Mouse (Mus musculus): ENCODE data around the gene Car9.
"Not testable (repeated sequence)": the region's sequence is repeated elsewhere in the genome, so short reads cannot be mapped to it uniquely, and the experiment has no call there.

Gene Car9

DNA sequence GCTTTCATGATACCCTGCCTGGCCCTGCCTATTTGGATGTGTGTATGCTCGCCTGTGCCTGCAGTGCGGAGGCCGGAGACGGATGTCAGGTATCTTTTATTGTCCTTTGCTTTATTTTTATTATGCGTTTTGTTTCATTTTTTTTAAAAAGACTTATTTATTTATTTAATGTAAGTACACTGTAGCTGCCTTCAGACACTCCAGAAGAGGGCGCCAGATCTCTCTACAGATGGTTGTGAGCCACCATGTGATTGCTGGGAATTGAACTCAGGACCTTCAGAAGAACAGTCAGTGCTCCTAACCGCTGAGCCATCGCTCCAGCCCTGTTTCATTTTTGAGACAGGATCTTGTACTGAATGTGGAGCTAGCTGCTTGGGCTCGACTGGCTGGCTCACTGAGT lies 21.7 kb downstream of the Car9 start:
- no peak for DNase-seq (ENCODE audit: low spot score)

DNA sequence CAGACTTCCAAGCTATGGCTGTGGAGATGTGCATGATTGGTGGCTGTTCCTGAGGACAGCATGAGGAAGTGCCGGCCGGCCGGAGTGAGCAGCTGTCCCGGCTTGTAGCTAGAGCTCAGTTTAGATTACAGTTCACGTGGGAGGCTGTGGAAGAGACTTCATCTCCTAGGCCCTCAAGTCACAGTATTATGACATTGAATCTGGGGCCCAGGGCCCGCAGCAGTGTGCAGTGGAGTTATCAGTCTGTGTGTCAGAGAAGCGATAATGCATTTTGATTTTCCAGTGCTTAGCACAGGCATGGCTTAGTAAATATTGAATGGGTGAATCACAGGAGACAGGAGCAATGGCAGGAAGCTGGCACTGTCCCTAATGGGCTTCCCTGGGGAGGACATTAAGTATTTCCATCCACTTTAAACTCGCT lies 23.3 kb downstream of the Car9 start:
- DNase-seq (ENCODE audit: low spot score), result no peak

- DNase-seq (ENCODE audit: low spot score), result peak; percentile 77
These were observed 23.8 kb downstream of the Car9 start for GRCm38 (mm10) chr4:43530581-43530980.

DNA sequence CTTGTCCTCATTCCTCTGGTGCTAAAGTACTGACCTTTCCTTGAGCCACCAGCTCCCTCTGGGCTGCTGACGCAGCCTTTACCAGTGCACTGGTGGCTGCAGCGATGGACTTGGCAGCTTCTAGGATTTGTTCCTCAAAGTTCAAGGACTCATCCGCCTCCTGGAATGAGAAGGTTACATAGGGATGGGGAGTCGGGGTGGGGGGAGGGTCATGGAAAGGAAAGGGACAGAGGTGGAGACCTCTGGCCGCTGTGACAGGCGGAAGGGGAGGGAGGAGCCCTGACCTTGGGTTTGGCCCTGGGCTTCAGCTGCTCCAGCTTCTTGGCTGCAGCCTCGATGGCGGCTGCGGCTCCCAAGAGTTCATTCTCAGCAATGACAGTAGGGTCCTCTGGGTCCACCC lies 26.5 kb downstream of the Car9 start:
- DNase-seq (ENCODE audit: low spot score), result no peak

DNA sequence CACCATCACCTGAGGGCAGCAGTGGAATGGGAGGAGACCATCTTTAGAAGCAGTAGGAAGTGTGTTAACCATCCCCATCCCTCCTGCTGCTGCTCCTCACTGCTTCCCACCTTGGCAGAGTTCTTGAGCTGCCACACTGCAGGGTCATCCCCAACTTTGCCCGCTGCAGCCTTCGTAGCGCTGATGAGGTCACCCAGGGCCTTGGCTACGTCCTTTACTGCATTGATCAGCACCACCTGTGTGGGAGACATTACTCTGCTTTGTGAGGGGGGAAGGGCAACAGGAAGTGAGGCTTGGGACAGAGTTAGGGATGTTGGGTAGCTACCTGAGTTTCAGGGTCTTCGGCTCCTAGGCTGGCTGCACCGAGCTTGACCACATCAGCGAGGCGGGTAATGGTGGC lies 28.9 kb downstream of the Car9 start:
- DNase-seq (ENCODE audit: low spot score), result no peak

- no peak for DNase-seq (ENCODE audit: low spot score)
These were observed 29.3 kb downstream of the Car9 start for GRCm38 (mm10) chr4:43536031-43536430.

GRCm38 (mm10) chr4:43542044-43542443 lies 35.3 kb downstream of the Car9 start:
- DNase-seq (ENCODE audit: low spot score), result no peak

GRCm38 (mm10) chr4:43546375-43547047 lies 39.7 kb downstream of the Car9 start:
- DNase-seq (ENCODE audit: low spot score), result no peak

DNA sequence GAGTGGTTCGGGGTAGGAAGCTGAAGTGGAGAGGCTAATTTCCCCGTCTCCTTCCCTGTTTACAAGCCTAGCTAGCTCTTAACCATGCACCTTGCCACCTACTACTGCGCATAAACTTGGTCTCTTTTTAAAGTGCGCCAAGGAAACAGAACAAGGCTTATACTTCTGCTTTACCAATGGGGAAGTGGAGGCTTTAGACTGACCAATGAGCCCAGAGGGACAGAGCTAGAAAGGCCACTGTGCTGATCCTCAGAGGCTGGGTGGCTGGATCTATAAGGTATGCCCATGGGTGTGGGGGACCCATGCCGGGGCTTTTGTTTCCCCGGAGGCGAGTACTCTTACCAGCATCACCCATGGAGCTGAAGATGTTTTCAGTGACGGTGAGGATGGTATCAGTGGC lies 40.4 kb downstream of the Car9 start:
- DNase-seq (ENCODE audit: low spot score), result no peak

- DNase-seq (ENCODE audit: low spot score), result no peak
These were observed 42.3 kb downstream of the Car9 start for GRCm38 (mm10) chr4:43549055-43549454.

GRCm38 (mm10) chr4:43551854-43552253 lies 45.1 kb downstream of the Car9 start:
- not testable (repeated sequence) for DNase-seq (ENCODE audit: low spot score)

GRCm38 (mm10) chr4:43552437-43552836 lies 45.7 kb downstream of the Car9 start:
- no peak for DNase-seq (ENCODE audit: low spot score)

DNA sequence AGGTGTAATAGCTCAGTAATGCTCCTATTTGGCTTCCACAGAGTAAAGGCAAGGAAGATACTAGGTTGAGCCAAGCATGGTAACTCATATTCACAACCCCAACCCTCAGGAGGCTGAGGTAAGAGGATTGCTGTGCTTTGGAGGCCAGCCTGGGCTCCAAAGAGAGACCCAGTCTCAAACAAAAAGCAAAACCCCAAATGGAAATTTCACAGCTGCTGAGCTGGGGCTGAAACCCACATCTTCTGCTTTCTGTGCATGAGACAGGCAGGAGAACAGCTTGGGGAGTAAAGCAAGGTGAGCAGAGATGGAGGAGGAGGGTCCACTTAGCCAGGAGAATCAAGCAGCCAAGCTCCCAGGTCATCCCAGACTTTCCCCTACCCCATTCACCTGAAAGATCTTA lies 47.1 kb downstream of the Car9 start:
- DNase-seq (ENCODE audit: low spot score), result no peak

GRCm38 (mm10) chr4:43555926-43556325 lies 49.2 kb downstream of the Car9 start:
- DNase-seq (ENCODE audit: low spot score), result no peak

DNA sequence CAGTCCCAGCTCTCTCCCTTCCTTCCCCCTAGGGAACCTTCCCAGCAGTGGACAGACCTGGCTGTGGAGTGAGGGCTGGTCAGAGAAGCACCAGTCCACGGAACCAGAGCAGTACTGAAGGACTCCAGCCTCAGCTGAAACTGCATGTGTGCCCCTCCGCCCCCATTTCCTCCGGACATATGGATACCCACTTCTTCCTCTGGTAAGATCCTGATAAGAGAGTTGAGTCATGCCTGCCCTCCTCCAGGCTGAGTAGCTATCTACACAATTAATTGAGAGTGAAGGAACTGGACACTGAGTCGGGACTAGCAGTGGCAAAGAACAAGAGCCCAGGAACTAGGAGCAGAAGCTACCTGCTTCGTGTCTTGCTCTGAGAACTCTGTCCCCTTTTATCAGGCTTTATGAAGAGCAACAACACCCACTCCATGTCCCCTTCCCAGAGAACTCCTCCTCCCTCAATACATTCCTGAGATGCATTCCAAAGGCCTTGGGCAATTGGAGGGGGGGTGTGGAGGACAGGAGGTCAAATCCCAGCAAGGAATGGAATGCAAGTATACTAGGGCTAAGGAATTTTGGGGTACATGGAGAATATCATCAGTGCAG lies 51.4 kb downstream of the Car9 start:
- DNase-seq (ENCODE audit: low spot score), result peak; percentile 72

DNA sequence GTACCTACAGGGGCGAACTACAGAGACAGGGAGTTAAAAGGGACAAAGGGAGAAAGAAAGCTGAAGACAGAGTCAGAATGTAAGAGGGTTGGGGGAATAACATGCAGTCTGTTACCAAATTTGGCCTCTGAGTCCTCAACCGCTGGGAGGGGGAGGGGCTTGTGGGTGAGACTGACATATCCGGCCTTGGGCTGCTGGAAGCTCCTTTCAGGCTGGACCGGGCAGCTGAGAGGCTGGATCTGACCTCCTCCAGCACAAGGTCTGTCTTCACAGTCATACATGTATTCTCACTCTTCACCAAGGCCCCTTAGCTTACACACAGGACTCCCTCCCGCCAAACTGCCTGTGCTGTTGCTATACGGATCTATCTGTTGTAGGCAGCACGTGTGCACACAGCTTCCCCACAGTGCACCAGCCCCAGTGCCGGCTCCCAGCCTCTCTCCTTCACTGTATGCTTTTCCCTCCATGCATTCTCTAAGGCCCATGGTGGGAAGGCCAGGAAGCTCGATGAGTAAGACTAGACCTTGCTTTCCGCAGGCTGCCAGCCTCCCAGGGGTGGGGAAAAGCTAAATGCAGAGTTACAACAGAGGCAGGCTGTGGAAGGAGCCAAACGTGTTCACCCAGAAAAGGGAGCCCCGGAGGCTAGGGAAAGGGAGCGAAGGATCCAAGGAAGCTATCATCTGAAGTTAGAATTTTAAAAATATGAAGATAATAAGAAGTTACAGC lies 52.0 kb downstream of the Car9 start:
- peak; percentile 82 for DNase-seq (ENCODE audit: low spot score)

- DNase-seq (ENCODE audit: low spot score), result no peak
These were observed 52.9 kb downstream of the Car9 start for GRCm38 (mm10) chr4:43559519-43560242.

- DNase-seq (ENCODE audit: low spot score), result peak; percentile 78
These were observed 53.5 kb downstream of the Car9 start for GRCm38 (mm10) chr4:43560243-43560611.

DNA sequence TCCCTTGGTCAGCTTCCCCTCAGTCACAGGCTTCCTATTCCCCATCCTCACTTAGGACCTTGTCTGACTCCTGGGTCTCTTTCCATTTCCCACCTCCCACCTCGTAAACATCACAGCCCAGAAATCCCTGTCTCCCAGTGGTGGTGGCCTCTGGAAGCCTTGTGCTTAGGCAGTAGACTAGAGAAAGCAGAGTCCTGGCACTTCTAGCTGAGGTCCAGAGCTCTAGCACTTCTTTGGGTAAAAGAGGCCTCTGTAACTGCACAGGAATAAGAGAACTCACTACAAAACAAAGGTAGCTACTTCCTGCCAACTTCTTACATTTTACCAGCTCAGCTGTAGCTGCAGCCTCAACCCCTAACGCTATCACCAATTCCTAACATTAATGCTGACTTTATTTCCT lies 54.2 kb downstream of the Car9 start:
- DNase-seq (ENCODE audit: low spot score), result no peak

DNA sequence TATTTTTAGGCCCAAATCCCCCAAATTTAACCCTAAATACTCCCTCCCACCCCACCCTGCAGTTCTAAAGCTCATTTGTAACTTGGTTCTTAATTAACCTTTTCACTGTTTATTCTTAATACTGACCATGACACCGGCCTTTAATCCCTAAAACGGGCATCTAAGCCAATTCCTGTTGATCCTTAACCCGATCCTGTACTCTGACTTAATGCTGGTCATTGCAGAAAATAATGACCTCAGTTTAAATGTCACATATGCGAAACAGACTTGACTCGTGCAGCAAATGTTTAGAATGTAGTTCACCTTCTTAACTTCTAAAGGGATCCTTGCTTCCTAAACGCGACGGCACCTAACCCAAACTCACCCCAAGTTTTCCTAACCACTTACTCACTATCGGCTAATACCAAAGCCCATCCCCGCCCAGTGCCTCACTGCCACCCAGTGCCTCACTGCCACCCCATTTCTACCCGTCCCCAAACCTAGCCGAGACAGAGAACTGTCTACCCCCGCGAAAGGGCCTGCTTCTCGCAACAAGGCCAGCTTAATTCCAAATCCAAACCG lies 54.8 kb downstream of the Car9 start:
- no peak for DNase-seq (ENCODE audit: low spot score)

DNA sequence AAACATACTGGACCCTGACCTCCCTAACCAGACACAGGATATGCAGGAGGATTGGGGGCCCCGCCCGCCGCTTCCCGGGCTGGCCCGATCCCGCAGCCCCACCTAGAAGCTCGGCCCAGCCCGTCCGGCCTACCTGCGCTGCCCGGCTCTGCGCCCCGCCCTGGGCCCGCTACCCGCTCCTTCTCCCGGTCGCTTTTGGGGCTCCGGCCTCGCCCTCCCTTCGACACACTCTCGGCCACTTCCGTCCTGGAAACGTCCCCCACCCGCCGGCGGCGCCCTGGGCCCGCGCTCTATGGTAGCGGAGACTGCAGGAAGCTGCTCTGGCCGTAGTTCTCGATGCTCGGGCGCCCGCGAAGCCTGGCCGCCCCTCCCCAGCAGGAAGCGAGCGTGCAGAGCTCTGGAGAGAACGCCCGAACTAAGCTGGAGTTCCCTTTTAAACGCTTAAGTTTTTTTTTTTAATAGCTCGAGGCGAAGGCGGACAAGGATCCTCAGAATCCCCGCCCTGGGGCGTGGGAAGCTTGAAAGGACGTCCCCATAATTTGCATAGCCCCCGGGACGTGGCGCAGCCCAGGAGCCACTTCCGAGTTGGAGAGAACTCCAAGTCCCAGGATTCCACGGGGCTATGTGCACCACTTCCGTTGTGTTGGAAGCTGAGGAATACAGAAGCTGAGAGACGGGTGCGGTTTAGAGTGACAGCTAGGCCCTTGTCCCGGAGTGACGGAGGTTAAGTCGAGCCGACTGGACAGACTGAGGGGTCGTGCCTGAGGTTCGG lies 55.4 kb downstream of the Car9 start, which contains the start of the genes Creb3 and Tln1:
Gene Creb3, plus strand, starts transcription at position 336 of the 772 bp plus-strand sequence.
Gene Tln1, minus strand, starts transcription at position 695 of the 772 bp plus-strand sequence.
- peak; percentile 98 for DNase-seq (ENCODE audit: low spot score)

Measured in lung, postnatal 25 days (tissue).